Mouse (Mus musculus): ENCODE measurements around the gene Dhfr.

Gene Dhfr

GRCm38 (mm10) chr13:92387367-92387766 is 32.8 kb downstream of the Dhfr start:
- DNase-seq (ENCODE audit: extremely low spot score, low spot score), result no peak

GRCm38 (mm10) chr13:92393047-92393661 is 38.6 kb downstream of the Dhfr start:
- no peak for DNase-seq (ENCODE audit: extremely low spot score, low spot score)

- no peak for DNase-seq (ENCODE audit: extremely low spot score, low spot score)
These were observed 44.2 kb downstream of the Dhfr start for GRCm38 (mm10) chr13:92398491-92399384.

- no peak for DNase-seq (ENCODE audit: extremely low spot score, low spot score)
These were observed 47.5 kb downstream of the Dhfr start for GRCm38 (mm10) chr13:92402063-92402462.

- DNase-seq (ENCODE audit: extremely low spot score, low spot score), result no peak
These were observed 49.0 kb downstream of the Dhfr start for GRCm38 (mm10) chr13:92403496-92403895.

- DNase-seq (ENCODE audit: extremely low spot score, low spot score), result no peak
These were observed 56.0 kb downstream of the Dhfr start for GRCm38 (mm10) chr13:92410486-92410885.

GRCm38 (mm10) chr13:92419630-92420029 is 65.1 kb downstream of the Dhfr start:
- DNase-seq (ENCODE audit: extremely low spot score, low spot score), result no peak

GRCm38 (mm10) chr13:92423711-92424110 is 69.2 kb downstream of the Dhfr start:
- DNase-seq (ENCODE audit: extremely low spot score, low spot score), result no peak

- peak; percentile 65 for DNase-seq (ENCODE audit: extremely low spot score, low spot score)
These were observed 71.3 kb downstream of the Dhfr start, which contains the start of gene Ankrd34b for GRCm38 (mm10) chr13:92425758-92426264. Gene Ankrd34b (plus strand): TSS chr13:92425896.

- peak; percentile 62 for DNase-seq (ENCODE audit: extremely low spot score, low spot score)
These were observed 71.9 kb downstream of the Dhfr start for GRCm38 (mm10) chr13:92426294-92427051.

GRCm38 (mm10) chr13:92427351-92427855 is 72.9 kb downstream of the Dhfr start:
- DNase-seq (ENCODE audit: extremely low spot score, low spot score), result no peak
